Mouse (Mus musculus): ENCODE data around the gene Macrod2. TPM values are rescaled to one million over a fixed set of nuclear protein-coding genes. Genes with fewer than 3 reads are reported as not detected.

Gene Macrod2
- polyA plus RNA-seq, 1 experiment from 2014 or later, result 45.9 TPM

DNA sequence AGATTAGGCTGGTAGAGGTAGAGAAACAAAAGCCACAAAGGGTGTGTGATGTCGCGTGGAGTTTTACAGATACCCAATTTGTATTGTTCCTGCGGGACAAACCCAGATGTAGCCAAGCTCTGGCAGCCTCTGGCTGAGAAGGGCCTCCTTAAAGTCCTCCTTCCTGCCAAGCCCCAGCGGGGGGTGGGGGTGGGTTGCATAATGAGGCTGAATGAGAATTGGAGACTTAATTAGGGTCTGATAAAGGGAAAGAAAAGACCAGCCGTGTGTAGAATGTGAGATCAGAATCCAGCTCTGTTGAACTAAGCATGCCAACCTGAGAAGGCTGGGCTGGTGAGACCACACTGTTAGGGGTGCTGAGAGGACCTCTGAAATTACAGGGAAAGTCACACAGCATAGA, 1967.8 kb downstream of the Macrod2 start:
- Histone ChIP-seq H3K27me3 (ENCODE audit: control insufficient read depth, insufficient read depth, low read length) (no peaks in the 10 kb centered on the region), H3K4me1 (ENCODE audit: control insufficient read depth, insufficient read depth, low read length) (peaks cover 13% of the 10 kb centered on the region), H3K36me3 (ENCODE audit: control insufficient read depth, insufficient read depth, low read length) (no peaks in the 10 kb centered on the region), H3K9ac (ENCODE audit: low read length) (no peak overlapping the region), H3K27ac (ENCODE audit: low read depth, low read length) (no peak overlapping the region), H3K9me3 (ENCODE audit: control insufficient read depth, low read length) (no peaks in the 10 kb centered on the region), H3K4me3 (ENCODE audit: low read depth, low read length) (no peak overlapping the region), H3K4me2 (peak overlapping the region; percentile 2; the same call in 1 of the 2 replicates)
- WGBS, result 4% methylated on average over 5 of the region's 5 CpGs
- DNase-seq (ENCODE audit: low spot score, missing footprints), result peak; percentile 86
- peak; percentile 89 for ATAC-seq (ENCODE audit: low FRiP score)

DNA sequence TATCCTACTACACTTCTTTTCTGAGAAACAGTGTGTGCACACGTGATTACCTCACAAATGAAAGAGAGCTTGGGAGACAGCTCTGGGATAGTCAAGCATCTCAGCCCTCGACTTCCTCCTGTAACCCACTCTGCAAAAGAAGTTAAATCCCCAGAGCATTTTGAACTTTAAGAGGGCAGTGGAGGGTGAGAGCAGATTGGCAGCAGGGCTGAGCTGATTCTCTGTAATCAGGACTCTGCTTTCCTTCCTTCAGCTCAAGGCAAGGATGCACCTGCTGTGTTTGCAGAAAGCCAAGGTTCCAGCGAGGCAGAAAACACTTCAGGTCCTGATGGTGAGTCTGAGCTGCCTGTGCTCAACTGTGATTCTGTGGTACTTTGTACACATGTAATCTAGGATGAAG, 1978.9 kb downstream of the Macrod2 start:
- 11% methylated on average over 3 of the region's 3 CpGs for WGBS
- no peaks in the 10 kb centered on the region for H3K36me3 ChIP-seq (ENCODE audit: control insufficient read depth, insufficient read depth, low read length)
- no peaks in the 10 kb centered on the region for H3K9me3 ChIP-seq (ENCODE audit: control insufficient read depth, low read length)
- no peaks in the 10 kb centered on the region for H3K27me3 ChIP-seq (ENCODE audit: control insufficient read depth, insufficient read depth, low read length)
- no peak overlapping the region for H3K4me3 ChIP-seq (ENCODE audit: low read depth, low read length)
- H3K4me2 ChIP-seq, result no peak overlapping the region
- H3K27ac ChIP-seq (ENCODE audit: low read depth, low read length), result 0 out of 2 replicates have a peak overlapping the region, but pooled peaks have one; percentile 1
- DNase-seq (ENCODE audit: low spot score, missing footprints), result no peak
- ATAC-seq (ENCODE audit: low FRiP score), result peak; percentile 24; the same call in 1 of the 2 replicates
- H3K4me1 ChIP-seq (ENCODE audit: control insufficient read depth, insufficient read depth, low read length), result no peaks in the 10 kb centered on the region
- no peak overlapping the region for H3K9ac ChIP-seq (ENCODE audit: low read length)

DNA sequence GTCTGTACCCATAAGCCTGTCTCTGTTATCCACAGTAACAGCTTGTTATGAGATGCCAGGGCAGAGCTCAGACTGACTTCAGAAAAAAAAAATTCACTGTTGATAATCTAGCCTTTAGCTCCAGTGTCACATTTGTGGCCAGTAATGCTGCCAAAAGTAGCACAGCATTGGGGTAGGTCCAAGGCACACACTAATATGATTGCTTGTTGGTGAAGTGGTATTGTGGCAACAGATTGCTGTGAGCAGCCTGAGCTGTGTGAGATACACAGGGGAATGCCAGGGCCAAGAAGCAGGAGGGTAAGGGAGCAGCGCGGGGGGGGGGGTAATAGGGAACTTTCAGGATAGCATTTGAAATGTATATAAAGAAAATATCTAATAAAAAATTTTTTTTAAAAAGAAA, 1985.5 kb downstream of the Macrod2 start:
- Histone ChIP-seq H3K9ac (ENCODE audit: low read length) (no peak overlapping the region), H3K36me3 (ENCODE audit: control insufficient read depth, insufficient read depth, low read length) (no peaks in the 10 kb centered on the region), H3K27me3 (ENCODE audit: control insufficient read depth, insufficient read depth, low read length) (no peaks in the 10 kb centered on the region), H3K4me1 (ENCODE audit: control insufficient read depth, insufficient read depth, low read length) (no peaks in the 10 kb centered on the region), H3K4me3 (ENCODE audit: low read depth, low read length) (no peak overlapping the region), H3K4me2 (no peak overlapping the region), H3K9me3 (ENCODE audit: control insufficient read depth, low read length) (no peaks in the 10 kb centered on the region), H3K27ac (ENCODE audit: low read depth, low read length) (no peak overlapping the region)
- WGBS, result 82% methylated on average over 2 of the region's 2 CpGs
- DNase-seq (ENCODE audit: low spot score, missing footprints) (no peak), ATAC-seq (ENCODE audit: low FRiP score) (no peak)

DNA sequence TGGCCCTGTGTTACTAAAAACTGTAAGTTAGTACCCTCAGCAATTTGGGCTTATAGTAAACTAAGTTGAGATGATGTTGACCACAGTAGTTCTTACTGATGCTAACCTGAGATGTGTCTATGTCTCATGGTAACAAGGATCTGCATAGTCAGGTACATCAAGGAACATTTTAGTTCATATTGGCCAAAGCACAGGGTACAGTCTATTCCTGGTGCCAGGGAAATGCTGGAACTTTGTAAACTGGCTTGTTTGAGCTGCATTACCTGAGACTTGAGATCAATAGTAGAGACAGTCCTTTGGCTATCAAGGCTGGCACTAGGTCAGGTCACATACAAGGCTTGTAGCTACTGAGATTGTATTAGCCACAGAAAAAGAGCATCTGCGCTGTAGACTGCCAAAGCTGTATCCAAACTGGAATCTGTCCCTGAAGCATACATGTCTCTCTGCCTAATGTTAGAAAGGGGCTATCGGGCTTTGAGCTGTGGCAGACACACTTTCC, 1986.0 kb downstream of the Macrod2 start:
- ATAC-seq (ENCODE audit: low FRiP score), result no peak
- no peaks in the 10 kb centered on the region for H3K9me3 ChIP-seq (ENCODE audit: control insufficient read depth, low read length)
- H3K4me2 ChIP-seq, result no peak overlapping the region
- WGBS, result 89% methylated on average over 2 of the region's 2 CpGs
- no peaks in the 10 kb centered on the region for H3K4me1 ChIP-seq (ENCODE audit: control insufficient read depth, insufficient read depth, low read length)
- H3K4me3 ChIP-seq (ENCODE audit: low read depth, low read length), result no peak overlapping the region
- H3K9ac ChIP-seq (ENCODE audit: low read length), result no peak overlapping the region
- no peak overlapping the region for H3K27ac ChIP-seq (ENCODE audit: low read depth, low read length)
- H3K36me3 ChIP-seq (ENCODE audit: control insufficient read depth, insufficient read depth, low read length), result no peaks in the 10 kb centered on the region
- H3K27me3 ChIP-seq (ENCODE audit: control insufficient read depth, insufficient read depth, low read length), result no peaks in the 10 kb centered on the region
- DNase-seq (ENCODE audit: low spot score, missing footprints), result no peak

DNA sequence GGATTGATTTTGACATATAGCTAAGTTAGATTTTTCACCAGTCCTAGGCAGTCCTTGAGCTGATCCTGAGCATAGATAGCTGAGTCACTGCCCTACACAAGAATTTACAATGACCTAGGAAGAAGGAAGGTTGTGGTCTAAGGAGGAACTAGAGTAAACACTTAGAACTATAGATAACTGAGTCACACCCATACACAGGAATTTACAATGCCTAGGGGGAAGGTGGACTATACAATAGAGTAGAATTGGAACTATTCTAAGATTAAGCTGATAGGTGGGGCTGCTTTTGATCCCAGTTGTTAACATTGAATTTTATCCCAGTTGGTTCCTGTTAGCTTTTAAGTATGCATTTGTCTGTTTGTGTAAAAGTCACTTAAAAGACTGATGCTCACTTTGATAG, 1998.4 kb downstream of the Macrod2 start:
- DNase-seq (ENCODE audit: low spot score, missing footprints) (no peak), ATAC-seq (ENCODE audit: low FRiP score) (no peak)
- no peak overlapping the region for H3K9ac ChIP-seq (ENCODE audit: low read length)
- no peak overlapping the region for H3K4me3 ChIP-seq (ENCODE audit: low read depth, low read length)
- no peak overlapping the region for H3K27ac ChIP-seq (ENCODE audit: low read depth, low read length)
- no peak overlapping the region for H3K4me2 ChIP-seq
- no peaks in the 10 kb centered on the region for H3K4me1 ChIP-seq (ENCODE audit: control insufficient read depth, insufficient read depth, low read length)
- H3K36me3 ChIP-seq (ENCODE audit: control insufficient read depth, insufficient read depth, low read length), result no peaks in the 10 kb centered on the region
- no peaks in the 10 kb centered on the region for H3K27me3 ChIP-seq (ENCODE audit: control insufficient read depth, insufficient read depth, low read length)
- no peaks in the 10 kb centered on the region for H3K9me3 ChIP-seq (ENCODE audit: control insufficient read depth, low read length)

DNA sequence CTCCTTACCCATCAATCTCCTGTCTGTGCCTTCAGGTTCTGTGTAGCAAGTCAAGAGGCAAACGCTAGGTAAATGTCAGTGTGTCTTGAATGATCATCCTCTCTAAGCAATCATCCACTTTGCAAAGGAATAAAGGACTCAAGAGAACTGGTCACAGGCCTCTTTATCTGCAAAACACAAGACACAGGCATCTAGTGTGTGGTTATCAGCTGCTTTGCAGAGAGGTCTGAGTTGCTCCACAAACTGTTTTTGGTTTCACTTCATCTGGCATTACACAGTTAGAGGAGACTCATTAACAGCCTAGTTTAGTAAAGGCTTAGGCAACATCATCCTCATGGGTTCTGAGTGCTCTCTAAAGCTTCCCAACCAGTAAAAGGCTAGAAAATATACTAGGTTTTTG, 2004.4 kb downstream of the Macrod2 start:
- Histone ChIP-seq H3K4me2 (no peak overlapping the region), H3K4me1 (ENCODE audit: control insufficient read depth, insufficient read depth, low read length) (no peaks in the 10 kb centered on the region), H3K4me3 (ENCODE audit: low read depth, low read length) (no peak overlapping the region), H3K9ac (ENCODE audit: low read length) (no peak overlapping the region), H3K9me3 (ENCODE audit: control insufficient read depth, low read length) (no peaks in the 10 kb centered on the region), H3K27ac (ENCODE audit: low read depth, low read length) (no peak overlapping the region), H3K27me3 (ENCODE audit: control insufficient read depth, insufficient read depth, low read length) (no peaks in the 10 kb centered on the region), H3K36me3 (ENCODE audit: control insufficient read depth, insufficient read depth, low read length) (no peaks in the 10 kb centered on the region)
- ATAC-seq (ENCODE audit: low FRiP score) (no peak), DNase-seq (ENCODE audit: low spot score, missing footprints) (no peak)
- 79% methylated on average over 1 of the region's 1 CpGs for WGBS

DNA sequence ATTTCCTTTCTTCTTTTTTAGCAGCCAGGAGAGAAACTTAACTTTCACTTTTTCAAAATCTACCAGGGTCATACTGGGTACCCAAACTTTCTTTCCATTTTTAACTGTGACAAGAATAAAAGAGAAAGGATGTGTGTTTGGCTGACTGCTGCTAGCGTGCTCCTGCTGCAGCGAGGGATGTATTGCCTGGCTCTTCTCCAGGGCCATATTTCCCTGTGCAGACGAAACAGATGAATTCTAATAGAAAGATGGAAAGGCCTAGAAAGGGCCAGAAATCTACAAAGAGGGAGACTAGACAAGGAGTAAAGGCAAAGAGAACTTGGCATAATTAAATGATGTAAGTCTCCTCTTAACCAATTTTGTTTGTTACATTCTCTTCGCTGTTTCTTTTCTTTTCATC, 2005.7 kb downstream of the Macrod2 start:
- Histone ChIP-seq H3K4me3 (ENCODE audit: low read depth, low read length) (no peak overlapping the region), H3K9me3 (ENCODE audit: control insufficient read depth, low read length) (no peaks in the 10 kb centered on the region), H3K36me3 (ENCODE audit: control insufficient read depth, insufficient read depth, low read length) (no peaks in the 10 kb centered on the region), H3K27me3 (ENCODE audit: control insufficient read depth, insufficient read depth, low read length) (no peaks in the 10 kb centered on the region), H3K4me2 (no peak overlapping the region), H3K9ac (ENCODE audit: low read length) (no peak overlapping the region), H3K27ac (ENCODE audit: low read depth, low read length) (no peak overlapping the region), H3K4me1 (ENCODE audit: control insufficient read depth, insufficient read depth, low read length) (no peaks in the 10 kb centered on the region)
- ATAC-seq (ENCODE audit: low FRiP score), result no peak
- 93% methylated on average over 4 of the region's 4 CpGs for WGBS
- no peak for DNase-seq (ENCODE audit: low spot score, missing footprints)

DNA sequence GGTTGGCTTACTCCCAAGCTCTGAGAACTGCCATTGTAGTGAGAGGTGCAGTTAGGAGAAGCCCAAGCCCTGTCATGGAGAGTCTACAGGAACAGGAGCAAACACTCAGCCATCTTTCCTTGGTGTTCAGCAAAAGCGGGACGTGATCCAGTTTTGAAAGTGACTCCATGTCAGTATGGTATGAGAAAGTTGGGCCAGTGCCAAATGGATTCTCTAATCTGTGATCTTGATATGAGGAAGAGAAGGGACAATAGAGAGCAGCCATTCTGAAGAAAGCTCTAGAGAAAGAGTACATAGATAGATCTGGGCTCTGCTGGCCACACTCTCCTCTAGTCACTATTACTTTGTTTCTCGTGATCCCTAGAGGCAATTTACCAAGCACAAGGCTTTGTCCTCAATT, 2006.2 kb downstream of the Macrod2 start:
- H3K9me3 ChIP-seq (ENCODE audit: control insufficient read depth, low read length), result no peaks in the 10 kb centered on the region
- no peaks in the 10 kb centered on the region for H3K36me3 ChIP-seq (ENCODE audit: control insufficient read depth, insufficient read depth, low read length)
- no peak overlapping the region for H3K4me3 ChIP-seq (ENCODE audit: low read depth, low read length)
- H3K27ac ChIP-seq (ENCODE audit: low read depth, low read length), result no peak overlapping the region
- ATAC-seq (ENCODE audit: low FRiP score) (no peak), DNase-seq (ENCODE audit: low spot score, missing footprints) (no peak)
- no peak overlapping the region for H3K9ac ChIP-seq (ENCODE audit: low read length)
- H3K4me1 ChIP-seq (ENCODE audit: control insufficient read depth, insufficient read depth, low read length), result no peaks in the 10 kb centered on the region
- 94% methylated on average over 3 of the region's 3 CpGs for WGBS
- no peaks in the 10 kb centered on the region for H3K27me3 ChIP-seq (ENCODE audit: control insufficient read depth, insufficient read depth, low read length)
- H3K4me2 ChIP-seq, result no peak overlapping the region

DNA sequence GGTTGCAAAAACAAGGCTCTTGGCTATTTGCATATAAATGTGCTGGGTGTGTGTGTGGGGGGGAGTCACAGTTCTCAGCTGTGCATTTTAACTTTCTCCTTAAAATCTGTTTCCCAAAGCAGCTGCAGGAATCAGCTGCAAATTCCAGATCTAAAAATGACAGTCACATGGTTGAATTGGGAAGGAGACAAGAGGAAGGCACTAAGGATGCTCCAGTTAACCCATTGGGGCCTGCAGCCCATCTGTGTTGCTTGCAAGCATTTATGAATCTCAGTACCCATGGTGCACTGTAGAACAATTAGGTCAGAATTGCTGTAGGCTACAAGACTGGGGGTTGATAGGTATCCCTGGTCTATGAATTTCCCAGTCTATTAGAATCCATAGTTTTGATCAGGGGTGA, 2008.3 kb downstream of the Macrod2 start:
- Histone ChIP-seq H3K27me3 (ENCODE audit: control insufficient read depth, insufficient read depth, low read length) (no peaks in the 10 kb centered on the region), H3K27ac (ENCODE audit: low read depth, low read length) (no peak overlapping the region), H3K36me3 (ENCODE audit: control insufficient read depth, insufficient read depth, low read length) (no peaks in the 10 kb centered on the region), H3K4me1 (ENCODE audit: control insufficient read depth, insufficient read depth, low read length) (no peaks in the 10 kb centered on the region), H3K9ac (ENCODE audit: low read length) (no peak overlapping the region), H3K9me3 (ENCODE audit: control insufficient read depth, low read length) (no peaks in the 10 kb centered on the region), H3K4me3 (ENCODE audit: low read depth, low read length) (no peak overlapping the region), H3K4me2 (no peak overlapping the region)
- ATAC-seq (ENCODE audit: low FRiP score) (no peak), DNase-seq (ENCODE audit: low spot score, missing footprints) (peak; percentile 72)

DNA sequence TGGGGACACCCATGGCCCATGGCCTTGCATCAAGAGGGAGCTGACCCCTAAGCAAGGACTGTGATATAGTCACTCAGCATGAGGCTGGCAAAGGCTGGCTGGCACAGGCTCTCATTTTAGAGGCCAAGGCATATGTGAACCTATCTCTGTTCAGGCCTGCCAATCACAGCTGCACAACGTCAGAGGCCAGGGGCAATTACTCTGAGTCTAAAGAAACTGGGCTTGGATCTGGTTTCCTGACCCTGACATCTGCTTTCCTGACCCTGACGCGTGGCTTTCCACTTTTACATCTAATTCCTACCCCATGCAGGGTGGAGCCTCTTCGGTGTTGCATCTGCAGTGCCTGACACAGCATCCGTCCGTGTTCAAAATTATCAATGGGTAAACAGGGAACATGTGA, 2009.2 kb downstream of the Macrod2 start:
- H3K9me3 ChIP-seq (ENCODE audit: control insufficient read depth, low read length), result no peaks in the 10 kb centered on the region
- H3K36me3 ChIP-seq (ENCODE audit: control insufficient read depth, insufficient read depth, low read length), result no peaks in the 10 kb centered on the region
- no peak overlapping the region for H3K9ac ChIP-seq (ENCODE audit: low read length)
- H3K4me2 ChIP-seq, result no peak overlapping the region
- DNase-seq (ENCODE audit: low spot score, missing footprints) (peak; percentile 51), ATAC-seq (ENCODE audit: low FRiP score) (peak; percentile 49; the same call in 1 of the 2 replicates)
- no peak overlapping the region for H3K27ac ChIP-seq (ENCODE audit: low read depth, low read length)
- H3K4me1 ChIP-seq (ENCODE audit: control insufficient read depth, insufficient read depth, low read length), result no peaks in the 10 kb centered on the region
- H3K27me3 ChIP-seq (ENCODE audit: control insufficient read depth, insufficient read depth, low read length), result no peaks in the 10 kb centered on the region
- WGBS, result 54% methylated on average over 6 of the region's 6 CpGs
- no peak overlapping the region for H3K4me3 ChIP-seq (ENCODE audit: low read depth, low read length)
